26 mouse cellular contexts compared by ENCODE assay signal in the genomic region with DNA sequence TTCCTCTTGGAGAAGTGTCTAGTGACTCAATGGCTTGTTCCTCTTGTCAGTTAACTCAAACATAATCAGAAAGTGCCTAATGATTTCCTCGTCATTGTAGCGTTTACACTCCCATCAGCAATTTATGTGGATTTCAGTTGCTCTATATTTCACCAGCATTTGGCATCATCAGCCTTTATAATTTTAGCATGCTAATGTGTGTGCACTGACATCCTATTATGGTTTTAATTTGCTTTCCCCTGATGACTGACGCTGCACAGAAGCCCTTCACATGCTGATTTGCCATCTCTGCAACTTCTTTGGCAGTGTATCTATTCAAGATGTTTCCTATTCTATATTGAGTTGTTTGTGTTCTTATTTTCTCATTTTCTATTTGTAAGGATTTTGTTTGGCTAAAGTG.
A peak's percentile ranks its signal among the peaks of the same experiment; 100 is the strongest.
DNase-seq lines count a peak whose midpoint lies in the region; ATAC-seq lines count a peak whose summit lies in the region.
"Had no signal": no experiment of that assay in that cellular context is flagged by ENCODE, and none has a peak within 500 bp of the region (broad histone marks: within the 10 kb centered on the region; RNA-seq: fewer than 3 reads in every experiment).

No protein-coding gene starts in this region.

- no peak for DNase-seq in forebrain, embryonic 11.5 days (ENCODE audit: low spot score)
- DNase-seq in brain, adult 2 months (ENCODE audit: low read depth, low spot score), result peak; percentile 7
- DNase-seq in brain, embryonic 18.5 days (ENCODE audit: low read depth, low spot score), result peak; percentile 36
- DNase-seq in telencephalon, adult 2 months (ENCODE audit: low read depth, low spot score), result peak; percentile 2
- no peak for DNase-seq in yolk sac, embryonic 10.5 days (ENCODE audit: low spot score)
- DNase-seq in cerebellum, postnatal 10 days, result no peak
- DNase-seq: adrenal gland, adult 8-10 months; adrenal gland, postnatal 25 days; cerebellum, adult 18-20 months; cerebellum, adult 9-10 months; cerebellum, postnatal 25 days; gastrocnemius, postnatal 25 days; heart, adult 18-20 months; heart, postnatal 14 days; heart, postnatal 4 days; kidney, adult 18-20 months had no signal

- no peak overlapping the region for H3K4me3 ChIP-seq in forebrain, embryonic 15.5 days
- no peak overlapping the region for H3K4me3 ChIP-seq in forebrain, embryonic 11.5 days (ENCODE audit: low read depth, low read length)
- H3K4me3 ChIP-seq: embryonic facial prominence, embryonic 12.5 days; embryonic facial prominence, embryonic 15.5 days; heart, embryonic 13.5 days had no signal

- H3K36me3 ChIP-seq in forebrain, embryonic 15.5 days, result no peaks in the 10 kb centered on the region
- no peaks in the 10 kb centered on the region for H3K36me3 ChIP-seq in forebrain, embryonic 11.5 days (ENCODE audit: control insufficient read depth, insufficient read depth, low read length)
- H3K36me3 ChIP-seq: embryonic facial prominence, embryonic 12.5 days; embryonic facial prominence, embryonic 15.5 days; heart, embryonic 13.5 days had no signal

- H3K9me3 ChIP-seq in forebrain, embryonic 15.5 days, result no peaks in the 10 kb centered on the region
- no peaks in the 10 kb centered on the region for H3K9me3 ChIP-seq in forebrain, embryonic 11.5 days (ENCODE audit: control insufficient read depth, low read length)
- H3K9me3 ChIP-seq: embryonic facial prominence, embryonic 12.5 days; embryonic facial prominence, embryonic 15.5 days; heart, embryonic 13.5 days had no signal

- H3K4me2 ChIP-seq in forebrain, embryonic 15.5 days (replicated peaks), result no peak overlapping the region
- H3K4me2 ChIP-seq in forebrain, embryonic 11.5 days (ENCODE audit: low read depth, low read length, severe bottlenecking), result no peak overlapping the region
- H3K4me2 ChIP-seq: embryonic facial prominence, embryonic 12.5 days; embryonic facial prominence, embryonic 15.5 days; heart, embryonic 13.5 days; hindbrain, embryonic 14.5 days had no signal

- H3K27ac ChIP-seq in forebrain, embryonic 15.5 days (replicated peaks), result no peak overlapping the region
- H3K27ac ChIP-seq in forebrain, embryonic 11.5 days (ENCODE audit: low read depth, low read length), result no peak overlapping the region
- H3K27ac ChIP-seq: embryonic facial prominence, embryonic 12.5 days; embryonic facial prominence, embryonic 15.5 days; heart, embryonic 13.5 days; hindbrain, embryonic 14.5 days; hindbrain, postnatal 0 days had no signal

- peak; percentile 71 for ATAC-seq in forebrain, embryonic 15.5 days (replicated peaks)
- no peak for ATAC-seq in forebrain, embryonic 11.5 days (replicated peaks; ENCODE audit: low FRiP score)
- ATAC-seq: activated CD4-positive, CD25-positive, alpha-beta regulatory T cell, adult 4 months; CD4-positive, CD25-positive, alpha-beta regulatory T cell, adult 4 months; hindbrain, postnatal 0 days; inflammation-experienced regulatory T-cells, adult 6 months; intestine, embryonic 16.5 days had no signal

- no peak overlapping the region for H3K9ac ChIP-seq in forebrain, embryonic 15.5 days (replicated peaks)
- H3K9ac ChIP-seq in forebrain, embryonic 11.5 days (ENCODE audit: low read length), result no peak overlapping the region
- H3K9ac ChIP-seq: embryonic facial prominence, embryonic 12.5 days; embryonic facial prominence, embryonic 15.5 days; heart, embryonic 13.5 days; hindbrain, embryonic 14.5 days had no signal

- no peaks in the 10 kb centered on the region for H3K27me3 ChIP-seq in forebrain, embryonic 15.5 days
- no peaks in the 10 kb centered on the region for H3K27me3 ChIP-seq in forebrain, embryonic 11.5 days (ENCODE audit: control insufficient read depth, insufficient read depth, low read length)
- H3K27me3 ChIP-seq: embryonic facial prominence, embryonic 12.5 days; embryonic facial prominence, embryonic 15.5 days; heart, embryonic 13.5 days had no signal

- no peaks in the 10 kb centered on the region for H3K4me1 ChIP-seq in forebrain, embryonic 15.5 days
- H3K4me1 ChIP-seq in forebrain, embryonic 11.5 days (replicated peaks; ENCODE audit: control insufficient read depth, insufficient read depth, low read length), result no peaks in the 10 kb centered on the region
- H3K4me1 ChIP-seq: embryonic facial prominence, embryonic 12.5 days; embryonic facial prominence, embryonic 15.5 days; heart, embryonic 13.5 days had no signal

- 49% methylated on average over 3 of the region's 3 CpGs for WGBS in forebrain, embryonic 15.5 days
- 84% methylated on average over 3 of the region's 3 CpGs for WGBS in forebrain, embryonic 11.5 days

Comparison
In these comparisons a context has a peak if more than half of its experiments do, and no peak if none do; other contexts are left out.
1. DNase-seq: peak in brain, adult 2 months (single experiment), brain, embryonic 18.5 days (single experiment) and telencephalon, adult 2 months (single experiment); none in forebrain, embryonic 11.5 days (single experiment), yolk sac, embryonic 10.5 days (single experiment) and cerebellum, postnatal 10 days (0 of 2).